Mouse (Mus musculus) monocyte, adult 2 months (primary cell): ENCODE results near the gene Ccdc154.
"Not testable (repeated sequence)": the region's sequence is repeated elsewhere in the genome, so short reads cannot be mapped to it uniquely, and the experiment has no call there.

Source experiments
- DNase-seq, 2 experiments: peaks; one replicate each; pipeline ENCODE4 v3.0.0; 2022; ENCODE audit warnings: low spot score in 2 of 2, low read depth in 1 of 2

Ccdc154 gene

GRCm38 (mm10) chr17:25162161-25162560 is at the start of gene Ccdc154:
Ccdc154 (plus strand) TSS chr17:25162461.
- no peak for DNase-seq

- DNase-seq, result no peak
Measured at GRCm38 (mm10) chr17:25114908-25115645, 47.2 kb upstream of the Ccdc154 start.

- DNase-seq, result peak; percentile 62 to 88
Measured at GRCm38 (mm10) chr17:25115664-25116432, 46.4 kb upstream of the Ccdc154 start, which contains the start of gene Telo2. Telo2 (minus strand) TSS chr17:25115967.

- DNase-seq, result no peak
Measured at GRCm38 (mm10) chr17:25117263-25117662, 45.0 kb upstream of the Ccdc154 start.

GRCm38 (mm10) chr17:25120406-25120805 is 41.9 kb upstream of the Ccdc154 start, which contains the start of gene Ptx4:
Ptx4 (plus strand) TSS chr17:25120760.
- DNase-seq, result no peak

- no peak for DNase-seq
Measured at GRCm38 (mm10) chr17:25123979-25124378, 38.3 kb upstream of the Ccdc154 start.

GRCm38 (mm10) chr17:25125442-25126060 is 36.7 kb upstream of the Ccdc154 start:
- DNase-seq, result not testable (repeated sequence)

- DNase-seq, result no peak
Measured at GRCm38 (mm10) chr17:25127079-25127478, 35.2 kb upstream of the Ccdc154 start.

- DNase-seq, result no peak
Measured at GRCm38 (mm10) chr17:25127681-25128080, 34.6 kb upstream of the Ccdc154 start.

GRCm38 (mm10) chr17:25130060-25130459 is 32.2 kb upstream of the Ccdc154 start:
- DNase-seq, result no peak

GRCm38 (mm10) chr17:25133275-25133698 is 29.0 kb upstream of the Ccdc154 start, which contains the start of gene Clcn7:
Clcn7 (plus strand) TSS chr17:25133391.
- DNase-seq, result peak; percentile 55 to 81

GRCm38 (mm10) chr17:25135622-25136021 is 26.6 kb upstream of the Ccdc154 start:
- no peak for DNase-seq

- DNase-seq, result no peak
Measured at GRCm38 (mm10) chr17:25138803-25139202, 23.5 kb upstream of the Ccdc154 start.

GRCm38 (mm10) chr17:25139960-25140359 is 22.3 kb upstream of the Ccdc154 start:
- DNase-seq, result no peak

GRCm38 (mm10) chr17:25163387-25163786 is 1.1 kb downstream of the Ccdc154 start:
- DNase-seq, result no peak

GRCm38 (mm10) chr17:25164770-25165169 is 2.5 kb downstream of the Ccdc154 start:
- DNase-seq, result no peak

GRCm38 (mm10) chr17:25165970-25166671 is 3.9 kb downstream of the Ccdc154 start:
- no peak for DNase-seq

- no peak for DNase-seq
Measured at GRCm38 (mm10) chr17:25169706-25170105, 7.4 kb downstream of the Ccdc154 start.

- no peak for DNase-seq
Measured at GRCm38 (mm10) chr17:25172558-25172957, 10.3 kb downstream of the Ccdc154 start.

GRCm38 (mm10) chr17:25175411-25175810 is 13.2 kb downstream of the Ccdc154 start, which contains the start of gene Gm38655:
Gm38655 (minus strand) TSS chr17:25175471.
- DNase-seq, result no peak

GRCm38 (mm10) chr17:25183232-25183631 is 21.0 kb downstream of the Ccdc154 start:
- no peak for DNase-seq
